ENCODE assay signal across 29 mouse cellular contexts in the genomic region with DNA sequence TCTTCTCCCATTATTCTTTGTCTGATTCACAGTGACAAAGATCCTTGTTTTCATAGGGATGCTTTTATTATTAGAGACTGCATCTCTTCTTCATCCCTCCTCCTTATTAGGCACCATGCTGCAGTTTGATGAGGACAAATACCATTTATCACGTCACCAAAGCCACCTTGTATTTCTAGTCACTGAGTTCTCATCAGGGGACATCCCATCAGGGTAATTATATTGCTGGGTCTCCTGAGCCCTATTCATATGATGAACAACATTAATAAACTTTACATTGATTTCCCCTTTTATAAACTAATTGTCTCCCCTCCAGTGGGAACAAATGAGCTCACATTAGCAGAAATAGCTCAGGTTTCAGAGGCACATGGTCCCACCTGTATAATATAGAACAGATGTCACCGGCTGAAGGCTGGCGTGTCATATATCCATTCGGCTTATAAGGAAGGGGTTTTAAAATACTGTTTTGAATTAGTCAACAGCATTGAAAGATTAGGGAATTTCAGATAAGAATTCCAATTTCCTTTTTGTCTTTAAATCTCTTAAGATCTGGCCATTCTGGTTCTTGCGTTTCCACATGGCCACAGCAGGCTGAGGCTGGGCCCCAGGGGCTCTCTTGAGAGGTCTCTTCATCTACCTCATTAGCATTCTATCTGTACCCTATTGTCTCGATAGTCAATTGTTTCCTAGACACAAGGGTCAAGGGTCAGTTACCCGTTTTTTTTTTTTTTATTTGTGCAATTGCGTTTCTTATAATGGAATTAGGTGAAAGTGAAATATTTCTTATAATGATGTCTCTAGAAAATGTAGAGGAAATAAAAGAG. TPM values are rescaled to one million over a fixed set of nuclear protein-coding genes. Genes with fewer than 3 reads are reported as not detected.
DNase-seq lines count a peak whose midpoint lies in the region; ATAC-seq lines count a peak whose summit lies in the region.
"Had no signal": no experiment of that assay in that cellular context is flagged by ENCODE, and none has a peak within 500 bp of the region (broad histone marks: within the 10 kb centered on the region; RNA-seq: fewer than 3 reads in every experiment).

No protein-coding gene starts in this region.

- no peak overlapping the region for H3K4me3 ChIP-seq in hindbrain, embryonic 12.5 days
- no peak overlapping the region for H3K4me3 ChIP-seq in hindbrain, embryonic 10.5 days
- no peak overlapping the region for H3K4me3 ChIP-seq in neural tube, embryonic 13.5 days
- H3K4me3 ChIP-seq: embryonic facial prominence, embryonic 12.5 days; erythroblast, embryonic 14.5 days; forebrain, embryonic 12.5 days; heart, embryonic 15.5 days; intestine, embryonic 15.5 days; limb, embryonic 12.5 days had no signal

- H3K27me3 ChIP-seq in hindbrain, embryonic 12.5 days = peaks cover 9% of the 10 kb centered on the region
- H3K27me3 ChIP-seq in hindbrain, embryonic 10.5 days (ENCODE audit: insufficient read depth, poor library complexity, severe bottlenecking) = peaks cover 23% of the 10 kb centered on the region
- H3K27me3 ChIP-seq in neural tube, embryonic 13.5 days = peaks cover 6% of the 10 kb centered on the region; the same call in 1 of the 2 replicates
- H3K27me3 ChIP-seq: intestine, embryonic 15.5 days; Patski had no signal

- WGBS in hindbrain, embryonic 12.5 days = 23% methylated on average over 8 of the region's 8 CpGs
- 32% methylated on average over 8 of the region's 8 CpGs for WGBS in hindbrain, embryonic 10.5 days
- WGBS in neural tube, embryonic 13.5 days = 28% methylated on average over 8 of the region's 8 CpGs

- H3K4me1 ChIP-seq in hindbrain, embryonic 12.5 days = peaks cover 17% of the 10 kb centered on the region
- peaks cover 28% of the 10 kb centered on the region for H3K4me1 ChIP-seq in hindbrain, embryonic 10.5 days (replicated peaks)
- H3K4me1 ChIP-seq in neural tube, embryonic 13.5 days (replicated peaks) = peaks cover 15% of the 10 kb centered on the region
- H3K4me1 ChIP-seq: heart, embryonic 15.5 days; intestine, embryonic 15.5 days had no signal

- no peak overlapping the region for H3K27ac ChIP-seq in hindbrain, embryonic 12.5 days
- H3K27ac ChIP-seq in hindbrain, embryonic 10.5 days = no peak overlapping the region; the same call in 1 of the 2 replicates
- H3K27ac ChIP-seq in neural tube, embryonic 13.5 days (replicated peaks) = peak overlapping the region; percentile 53
- H3K27ac ChIP-seq: embryonic facial prominence, embryonic 12.5 days; forebrain, embryonic 12.5 days; heart, embryonic 15.5 days; intestine, embryonic 15.5 days; limb, embryonic 12.5 days; stomach, postnatal 0 days had no signal

- H3K36me3 ChIP-seq in hindbrain, embryonic 12.5 days = no peaks in the 10 kb centered on the region
- no peaks in the 10 kb centered on the region for H3K36me3 ChIP-seq in hindbrain, embryonic 10.5 days
- no peaks in the 10 kb centered on the region for H3K36me3 ChIP-seq in neural tube, embryonic 13.5 days
- H3K36me3 ChIP-seq: embryonic facial prominence, embryonic 12.5 days; forebrain, embryonic 12.5 days; heart, embryonic 15.5 days; intestine, embryonic 15.5 days; limb, embryonic 12.5 days had no signal

- H3K9me3 ChIP-seq in hindbrain, embryonic 12.5 days (replicated peaks) = no peaks in the 10 kb centered on the region
- H3K9me3 ChIP-seq in hindbrain, embryonic 10.5 days = no peaks in the 10 kb centered on the region
- no peaks in the 10 kb centered on the region for H3K9me3 ChIP-seq in neural tube, embryonic 13.5 days
- H3K9me3 ChIP-seq: embryonic facial prominence, embryonic 12.5 days; forebrain, embryonic 12.5 days; heart, embryonic 15.5 days; intestine, embryonic 15.5 days; limb, embryonic 12.5 days had no signal

- no peak overlapping the region for H3K9ac ChIP-seq in hindbrain, embryonic 12.5 days
- H3K9ac ChIP-seq in neural tube, embryonic 13.5 days = no peak overlapping the region
- H3K9ac ChIP-seq: embryonic facial prominence, embryonic 12.5 days; forebrain, embryonic 12.5 days; heart, embryonic 15.5 days; intestine, embryonic 15.5 days; limb, embryonic 12.5 days; liver, postnatal 0 days had no signal

- no peak for DNase-seq in hindbrain, embryonic 10.5 days (ENCODE audit: low spot score)
- DNase-seq in embryo, embryonic 10.5 days (ENCODE audit: low spot score) = peak; percentile 62
- DNase-seq in forelimb bud, embryonic 11.5 days (ENCODE audit: low read depth, low spot score) = peak; percentile 62
- DNase-seq in MN1 (ENCODE audit: low spot score) = no peak
- no peak for DNase-seq in testis, postnatal 10 days (ENCODE audit: low spot score)
- DNase-seq: adrenal gland, adult 2 months; cerebellum, adult 18-20 months; cerebellum, postnatal 25 days; gastrocnemius, postnatal 36 days; heart, postnatal 36 days; kidney, adult 8-10 months; kidney, postnatal 10 days; liver, postnatal 0 days; midbrain, embryonic 14.5 days; right cerebral cortex, adult 18-20 months had no signal

- ATAC-seq in hindbrain, embryonic 12.5 days (ENCODE audit: low FRiP score) = peak; percentile 69; the same call in 1 of the 2 replicates
- ATAC-seq in neural tube, embryonic 13.5 days (ENCODE audit: low read depth) = peak; percentile 89
- ATAC-seq in megakaryocyte progenitor cell, adult 5-6 weeks (replicated peaks; ENCODE audit: poor library complexity) = no peak
- ATAC-seq: CD4-positive, CD25-positive, alpha-beta regulatory T cell, adult 4 months; intestine, embryonic 15.5 days; liver, postnatal 0 days; lung, postnatal 0 days; Patski had no signal

- H3K4me2 ChIP-seq in hindbrain, embryonic 12.5 days (replicated peaks) = no peak overlapping the region
- no peak overlapping the region for H3K4me2 ChIP-seq in neural tube, embryonic 13.5 days
- H3K4me2 ChIP-seq: embryonic facial prominence, embryonic 12.5 days; forebrain, embryonic 12.5 days; heart, embryonic 15.5 days; intestine, embryonic 15.5 days; limb, embryonic 12.5 days; liver, embryonic 11.5 days had no signal

RNA-seq across cellular contexts. Expression of a gene that starts 6.2 kb away (rescaled TPM):
- 0.81 and 1.0 TPM in 2 replicates for polyA plus RNA-seq in hindbrain, embryonic 12.5 days (2016; fragmentation: Nextera tagmentation; extraction: Ambion mirVana)
- polyA plus RNA-seq in hindbrain, embryonic 10.5 days (2016; fragmentation: Nextera tagmentation; extraction: Ambion mirVana) = 0.88 and 1.2 TPM in 2 replicates
- 1.3 and 1.6 TPM in 2 replicates for polyA plus RNA-seq in neural tube, embryonic 13.5 days (2015; fragmentation: Nextera tagmentation; extraction: Ambion mirVana)
- total RNA-seq in megakaryocyte progenitor cell, adult 5-6 weeks (2015) = 10.5 and 12.8 TPM in 2 replicates
- 6.2 and 7.0 TPM in 2 replicates for total RNA-seq in megakaryocyte progenitor cell, adult 5-6 weeks (2017)

RNA-seq across cellular contexts. Expression of a gene that starts 25.1 kb away (rescaled TPM):
- polyA plus RNA-seq in hindbrain, embryonic 12.5 days (2016; fragmentation: Nextera tagmentation; extraction: Ambion mirVana) = 50.9 and 58.7 TPM in 2 replicates
- polyA plus RNA-seq in hindbrain, embryonic 10.5 days (2016; fragmentation: Nextera tagmentation; extraction: Ambion mirVana) = 18.2 and 23.7 TPM in 2 replicates
- polyA plus RNA-seq in neural tube, embryonic 13.5 days (2015; fragmentation: Nextera tagmentation; extraction: Ambion mirVana) = 31.3 and 35.3 TPM in 2 replicates
- not detected in 2 replicates for total RNA-seq in megakaryocyte progenitor cell, adult 5-6 weeks (2015)
- not detected in 2 replicates for total RNA-seq in megakaryocyte progenitor cell, adult 5-6 weeks (2017)
- polyA plus RNA-seq: erythroblast, embryonic 14.5 days had no signal

Comparison
In these comparisons a context has a peak if more than half of its experiments do, and no peak if none do; other contexts are left out.
1. DNase-seq: peak in embryo, embryonic 10.5 days (single experiment) and forelimb bud, embryonic 11.5 days (single experiment); none in hindbrain, embryonic 10.5 days (single experiment), MN1 (single experiment) and testis, postnatal 10 days (single experiment).